Mouse (Mus musculus) bone marrow macrophage, adult 2 months (primary cell): ENCODE results near the gene Foxp4.

Source experiments
- CTCF ChIP-seq: IDR thresholded peaks from 2 replicates; pipeline ENCODE4 v1.5.1; 2012; ENCODE audit warnings: low read depth, mild to moderate bottlenecking, low read length, moderate library complexity
- POLR2A ChIP-seq: IDR thresholded peaks from 2 replicates; pipeline ENCODE4 v1.6.1; 2012; ENCODE audit warnings: mild to moderate bottlenecking, low read depth, low read length, borderline replicate concordance

GRCm38 (mm10) chr17:47917212-47917611 lies 7.2 kb downstream of the Foxp4 start:
- TF ChIP-seq CTCF (no peak), POLR2A (no peak)
